Mouse (Mus musculus) liver, embryonic 11.5 days (tissue): ENCODE measurements at regions not wholly inside any gene's neighbourhood (a gene's known extent, or its start where the extent isn't known, plus 50 kb on each side); places are given as distances from the start of the nearest gene placed in this dataset.

Experiments used
- ATAC-seq: fragments of 200-750 bp; cut with Nextera tagmentation; replicated peaks from 2 replicates; pipeline ENCODE4 v1.8.0; 2017; ENCODE audit warnings: moderate number of reproducible peaks, mild to moderate bottlenecking, moderate TSS enrichment, moderate library complexity; ENCODE audit not compliant: low FRiP score
- DNase-seq: peaks from one replicate; pipeline ENCODE4 v3.0.0-alpha.2; 2017; ENCODE audit warnings: low spot score
- H3K27ac ChIP-seq: fragments of 300-500 bp; sonication (generic); 2 replicates; pipeline ENCODE4 v1.5.1; 2014; ENCODE audit warnings: mild to moderate bottlenecking, low read depth, low read length, control low read depth
- H3K27me3 ChIP-seq: fragments of 300-500 bp; sonication (generic); replicated peaks from 2 replicates; pipeline ENCODE4 v1.6.1; 2014; ENCODE audit warnings: low read length, mixed read lengths; ENCODE audit not compliant: control insufficient read depth, insufficient read depth
- H3K36me3 ChIP-seq: fragments of 300-500 bp; sonication (generic); 2 replicates; pipeline ENCODE4 v1.6.1; 2014; ENCODE audit warnings: mild to moderate bottlenecking, low read length, moderate library complexity, mixed read lengths; ENCODE audit not compliant: control insufficient read depth, insufficient read depth
- H3K4me1 ChIP-seq: fragments of 300-500 bp; sonication (generic); replicated peaks from 2 replicates; pipeline ENCODE4 v1.6.1; 2014; ENCODE audit warnings: low read length, mixed read lengths; ENCODE audit not compliant: control insufficient read depth, insufficient read depth
- H3K4me2 ChIP-seq: fragments of 300-500 bp; sonication (generic); 2 replicates; pipeline ENCODE4 v1.6.1; 2014; ENCODE audit warnings: mild to moderate bottlenecking, control low read depth, moderate library complexity
- H3K4me3 ChIP-seq: fragments of 300-500 bp; sonication (generic); 2 replicates; pipeline ENCODE4 v1.5.1; 2014; ENCODE audit warnings: low read depth, low read length, control low read depth
- H3K9ac ChIP-seq: fragments of 300-500 bp; sonication (generic); 2 replicates; pipeline ENCODE4 v1.6.1; 2014; ENCODE audit warnings: low read depth, low read length, control low read depth
- H3K9me3 ChIP-seq: fragments of 300-500 bp; sonication (generic); 2 replicates; pipeline ENCODE4 v1.6.1; 2016; ENCODE audit warnings: low read length, inconsistent platforms, mixed read lengths; ENCODE audit not compliant: control insufficient read depth
- WGBS: fragments of 180-500 bp; shearing (Covaris S2); extraction: QIAGEN DNeasy Blood & Tissue Kit; methylation state at CpG from one replicate; pipeline ENCODE4 v1.1.7; 2014; 5-methylcytosine and 5-hydroxymethylcytosine counted together

- H3K4me3 ChIP-seq: no peak overlapping the region
- H3K4me1 ChIP-seq: no peaks in the 10 kb centered on the region
- no peak overlapping the region for H3K4me2 ChIP-seq
- H3K9ac ChIP-seq: no peak overlapping the region
- no peaks in the 10 kb centered on the region for H3K27me3 ChIP-seq
- no peak overlapping the region for H3K27ac ChIP-seq
- WGBS: 79% methylated on average over 4 of the region's 4 CpGs
- no peak for DNase-seq
- H3K9me3 ChIP-seq: no peaks in the 10 kb centered on the region
- H3K36me3 ChIP-seq: no peaks in the 10 kb centered on the region
- ATAC-seq: no peak
Observed at GRCm38 (mm10) chr10:17260615-17261014, 462.4 kb upstream of the Cited2 start.

DNA sequence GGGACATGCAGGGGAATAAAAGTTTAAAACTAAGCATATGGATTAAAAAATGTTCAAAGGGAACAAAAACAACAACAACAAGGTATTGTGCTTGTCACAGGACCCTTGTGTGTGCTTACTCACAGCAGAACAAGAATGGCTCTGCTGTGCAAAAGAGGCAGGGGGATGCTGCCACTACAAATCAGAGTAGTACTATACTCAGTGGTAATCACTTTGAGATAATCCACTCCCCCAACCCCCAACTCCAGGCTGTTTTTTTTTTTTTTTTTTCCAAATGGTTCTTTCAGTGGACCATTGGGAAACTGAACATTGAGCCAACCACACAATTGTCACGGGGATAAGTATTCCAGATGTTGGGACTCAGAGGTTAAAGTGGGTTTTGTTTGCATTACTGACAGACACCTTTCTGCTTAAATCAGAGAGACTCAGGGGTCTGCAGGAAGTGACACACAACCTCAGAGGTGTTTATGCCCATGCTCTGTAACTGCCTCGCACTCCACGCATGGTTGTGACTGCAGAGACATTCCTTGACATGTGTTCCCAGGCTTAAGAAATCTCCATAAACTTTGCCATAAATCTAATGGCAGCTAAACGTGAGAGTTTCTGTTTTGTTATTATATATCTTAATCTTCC, 461.7 kb upstream of the Cited2 start:
- Histone ChIP-seq H3K4me3 (no peak overlapping the region), H3K27ac (no peak overlapping the region), H3K27me3 (no peaks in the 10 kb centered on the region), H3K36me3 (no peaks in the 10 kb centered on the region), H3K4me1 (no peaks in the 10 kb centered on the region), H3K4me2 (no peak overlapping the region), H3K9me3 (no peaks in the 10 kb centered on the region), H3K9ac (no peak overlapping the region)
- no peak for DNase-seq
- 66% methylated on average over 4 of the region's 4 CpGs for WGBS
- ATAC-seq: no peak

DNA sequence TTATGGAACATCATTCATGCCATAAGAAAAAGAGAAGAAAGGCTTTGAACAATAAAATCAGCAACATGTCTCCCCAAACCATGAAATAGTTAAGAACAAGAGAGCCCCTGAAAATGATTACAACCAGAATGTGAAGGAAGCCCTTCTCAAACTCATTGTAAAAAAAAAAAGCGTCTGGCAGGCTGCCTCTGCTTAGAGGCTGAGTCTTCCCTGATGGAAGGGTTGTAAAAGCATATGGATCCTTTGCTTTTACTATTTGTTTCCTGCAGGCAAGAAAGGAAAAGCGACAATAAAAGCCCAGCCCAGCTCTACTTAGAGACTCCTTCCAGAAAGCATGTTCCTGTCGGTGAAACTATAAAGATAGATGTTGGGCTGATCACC, 461.2 kb upstream of the Cited2 start:
- Histone ChIP-seq H3K4me1 (no peaks in the 10 kb centered on the region), H3K27me3 (no peaks in the 10 kb centered on the region), H3K9me3 (no peaks in the 10 kb centered on the region), H3K9ac (no peak overlapping the region), H3K4me2 (no peak overlapping the region), H3K36me3 (no peaks in the 10 kb centered on the region), H3K4me3 (no peak overlapping the region), H3K27ac (no peak overlapping the region)
- DNase-seq (no peak), ATAC-seq (no peak)
- WGBS: 64% methylated on average over 3 of the region's 3 CpGs

DNA sequence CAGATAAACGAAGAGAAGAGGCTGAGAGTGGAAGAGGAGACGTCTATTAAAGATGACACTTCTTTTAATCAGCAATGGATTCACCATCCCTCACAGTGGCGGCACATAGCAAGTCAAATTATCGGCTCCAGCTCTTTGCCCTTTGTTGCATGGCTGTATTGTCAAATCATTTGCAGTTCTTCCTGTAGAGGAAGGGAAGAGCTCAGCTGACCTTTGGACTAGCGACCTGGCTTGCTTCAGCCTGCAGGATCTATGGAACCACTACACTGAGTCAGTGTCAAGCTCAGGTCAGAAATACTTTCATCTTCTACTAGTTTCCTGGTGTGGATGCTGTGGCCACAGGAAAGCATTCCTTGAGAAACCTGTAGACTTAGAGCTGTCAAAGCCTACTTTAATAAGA, 450.4 kb upstream of the Cited2 start:
- Histone ChIP-seq H3K4me3 (no peak overlapping the region), H3K9ac (no peak overlapping the region), H3K4me2 (no peak overlapping the region), H3K27me3 (no peaks in the 10 kb centered on the region), H3K9me3 (no peaks in the 10 kb centered on the region), H3K27ac (no peak overlapping the region), H3K4me1 (no peaks in the 10 kb centered on the region), H3K36me3 (no peaks in the 10 kb centered on the region)
- DNase-seq (no peak), ATAC-seq (no peak)
- WGBS: 62% methylated on average over 5 of the region's 5 CpGs

GRCm38 (mm10) chr10:17273855-17274254, 449.2 kb upstream of the Cited2 start:
- WGBS: 83% methylated on average over 3 of the region's 3 CpGs
- H3K36me3 ChIP-seq: no peaks in the 10 kb centered on the region
- ATAC-seq: no peak
- H3K4me1 ChIP-seq: no peaks in the 10 kb centered on the region
- H3K4me2 ChIP-seq: no peak overlapping the region
- DNase-seq: no peak
- H3K27ac ChIP-seq: no peak overlapping the region
- H3K9ac ChIP-seq: no peak overlapping the region
- H3K9me3 ChIP-seq: no peaks in the 10 kb centered on the region
- no peak overlapping the region for H3K4me3 ChIP-seq
- H3K27me3 ChIP-seq: no peaks in the 10 kb centered on the region

DNA sequence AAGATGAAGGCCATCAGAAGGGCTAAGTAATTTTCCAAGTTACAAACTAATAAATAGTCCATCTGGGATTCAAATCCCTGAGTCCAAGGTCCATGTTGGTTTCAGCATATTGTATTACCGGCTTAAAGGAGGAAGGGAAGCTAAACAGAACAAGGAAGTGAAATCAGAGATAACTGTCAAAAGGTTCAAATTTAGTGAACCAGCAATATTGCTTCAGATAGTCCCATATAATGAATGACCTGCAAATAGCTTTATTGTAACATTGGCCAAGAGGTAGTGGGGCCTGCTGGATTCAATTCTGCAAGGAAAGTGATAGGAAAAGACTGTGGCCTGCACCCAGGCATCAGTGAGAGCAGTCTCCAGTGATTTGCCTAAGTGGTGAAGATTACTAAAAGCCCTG, 447.8 kb upstream of the Cited2 start:
- 73% methylated on average over 1 of the region's 1 CpGs for WGBS
- no peak for ATAC-seq
- no peak overlapping the region for H3K4me2 ChIP-seq

GRCm38 (mm10) chr10:17277911-17278310, 445.1 kb upstream of the Cited2 start:
- no peaks in the 10 kb centered on the region for H3K4me1 ChIP-seq
- no peak overlapping the region for H3K27ac ChIP-seq
- ATAC-seq (no peak), DNase-seq (no peak)
- no peak overlapping the region for H3K4me2 ChIP-seq
- no peaks in the 10 kb centered on the region for H3K9me3 ChIP-seq
- H3K9ac ChIP-seq: no peak overlapping the region
- H3K36me3 ChIP-seq: no peaks in the 10 kb centered on the region
- no peaks in the 10 kb centered on the region for H3K27me3 ChIP-seq
- H3K4me3 ChIP-seq: no peak overlapping the region

More for the DNA sequence above, 447.8 kb upstream of the Cited2 start:
- no peak for DNase-seq
- Histone ChIP-seq H3K4me3 (no peak overlapping the region), H3K9me3 (no peaks in the 10 kb centered on the region), H3K36me3 (no peaks in the 10 kb centered on the region), H3K27me3 (no peaks in the 10 kb centered on the region), H3K4me1 (no peaks in the 10 kb centered on the region), H3K9ac (no peak overlapping the region), H3K27ac (no peak overlapping the region)

DNA sequence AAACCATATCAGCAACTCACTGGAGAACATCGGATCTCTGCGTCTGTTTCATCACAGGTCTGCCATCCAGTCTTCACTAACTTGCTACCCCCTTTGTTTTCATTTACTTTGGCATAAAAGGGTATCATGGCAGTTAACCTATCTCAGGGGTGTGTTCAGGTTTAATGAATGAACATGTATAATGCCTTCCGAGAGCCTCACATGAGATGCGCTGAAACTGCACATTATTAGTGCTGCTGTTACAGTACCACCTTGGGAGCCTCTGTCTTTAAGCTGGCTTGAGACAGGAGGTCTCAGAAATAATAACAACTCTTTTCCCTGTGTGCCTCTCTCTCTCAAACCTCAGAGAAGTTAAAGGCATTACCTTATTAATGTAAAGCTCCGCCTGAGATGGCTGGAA, 438.2 kb upstream of the Cited2 start:
- DNase-seq (no peak), ATAC-seq (no peak)
- Histone ChIP-seq H3K9ac (no peak overlapping the region), H3K27me3 (no peaks in the 10 kb centered on the region), H3K9me3 (no peaks in the 10 kb centered on the region), H3K27ac (no peak overlapping the region), H3K4me2 (no peak overlapping the region), H3K4me3 (no peak overlapping the region), H3K36me3 (no peaks in the 10 kb centered on the region), H3K4me1 (no peaks in the 10 kb centered on the region)
- 92% methylated on average over 5 of the region's 5 CpGs for WGBS

GRCm38 (mm10) chr10:17287141-17287540, 435.9 kb upstream of the Cited2 start:
- H3K27ac ChIP-seq: no peak overlapping the region
- no peaks in the 10 kb centered on the region for H3K4me1 ChIP-seq
- ATAC-seq (no peak), DNase-seq (no peak)
- no peak overlapping the region for H3K4me3 ChIP-seq
- WGBS: 95% methylated on average over 2 of the region's 2 CpGs
- H3K9ac ChIP-seq: no peak overlapping the region
- H3K27me3 ChIP-seq: no peaks in the 10 kb centered on the region
- no peak overlapping the region for H3K4me2 ChIP-seq
- H3K36me3 ChIP-seq: no peaks in the 10 kb centered on the region
- no peaks in the 10 kb centered on the region for H3K9me3 ChIP-seq
